Mouse (Mus musculus) stomach, postnatal 0 days (tissue): ENCODE results near the gene Lbx2.

ENCODE experiments used
- CTCF ChIP-seq: IDR thresholded peaks from 2 replicates; pipeline ENCODE4 v1.5.1; 2016; ENCODE audit warnings: antibody characterized with exemption, low read depth, mild to moderate bottlenecking, moderate library complexity
- EP300 ChIP-seq: optimal IDR thresholded peaks from 2 replicates; pipeline ENCODE3; 2016; ENCODE audit warnings: antibody characterized with exemption

DNA sequence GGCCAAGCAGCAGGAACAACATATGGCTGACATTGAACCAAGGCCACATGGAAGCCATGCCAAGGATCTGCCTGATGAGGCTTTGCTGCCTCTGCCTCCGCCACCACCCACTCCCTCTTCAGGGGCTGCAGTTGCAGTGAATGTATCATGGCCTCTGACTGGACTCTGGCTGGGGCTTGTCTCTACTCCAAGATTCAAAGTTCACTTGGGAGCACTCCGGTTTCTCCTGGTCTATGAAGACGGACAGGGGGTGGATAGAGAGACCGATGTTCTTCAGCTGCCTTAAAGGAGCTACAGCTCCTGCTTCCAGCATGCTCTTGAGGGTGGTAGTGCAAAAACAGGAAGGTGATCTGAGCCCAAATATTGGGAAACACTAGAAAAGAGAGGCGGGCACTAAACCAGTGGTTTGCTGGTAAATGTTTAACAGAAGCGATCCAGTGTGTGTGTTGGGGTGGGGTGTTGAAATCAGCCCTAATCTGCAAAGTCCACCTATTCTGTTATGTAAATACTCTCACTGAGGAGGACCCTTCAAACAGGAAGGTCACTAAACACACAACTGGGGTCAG lies 45.4 kb downstream of the Lbx2 start:
- no peak for TF ChIP-seq CTCF
- no peak for TF ChIP-seq EP300
